Mouse (Mus musculus) myocyte (in vitro differentiated cells): ENCODE results near the gene Arhgef7. TPM values are rescaled to one million over a fixed set of nuclear protein-coding genes. Genes with fewer than 3 reads are reported as not detected.

Experiments
- H3K27me3 ChIP-seq: one replicate; pipeline ENCODE4 v1.6.1; 2011; ENCODE audit not compliant: control insufficient read depth, insufficient read depth, insufficient read length
- H3K36me3 ChIP-seq: one replicate; pipeline ENCODE4 v1.6.1; 2011; ENCODE audit not compliant: control insufficient read depth, insufficient read depth
- H3K4me2 ChIP-seq: one replicate; pipeline ENCODE4 v1.6.1; 2011; ENCODE audit warnings: low read depth, control low read depth
- H3K4me3 ChIP-seq: one replicate; pipeline ENCODE4 v1.5.1; 2011; ENCODE audit warnings: mild to moderate bottlenecking, control low read depth, moderate library complexity
- H3K79me2 ChIP-seq: one replicate; pipeline ENCODE4 v1.6.1; 2011; ENCODE audit not compliant: control insufficient read depth, insufficient read depth
- H3ac ChIP-seq: one replicate; pipeline ENCODE4 v1.6.1; 2011; ENCODE audit not compliant: control insufficient read depth, insufficient read length
- CEBPB ChIP-seq: IDR thresholded peaks from 2 replicates; pipeline ENCODE4 v1.6.1; 2011; ENCODE audit warnings: mild to moderate bottlenecking, moderate library complexity; ENCODE audit not compliant: poor library complexity, insufficient read depth, severe bottlenecking
- E2F4 ChIP-seq: IDR thresholded peaks from one replicate; pipeline ENCODE4 v1.6.1; 2011; ENCODE audit warnings: mild to moderate bottlenecking, control low read depth, moderate library complexity; ENCODE audit not compliant: insufficient read depth
- MAX ChIP-seq: IDR thresholded peaks from one replicate; pipeline ENCODE4 v1.6.1; 2011; ENCODE audit warnings: low read depth, mild to moderate bottlenecking, control low read depth
- MYOD1 ChIP-seq, 3 experiments: IDR thresholded peaks; one replicate each; pipeline ENCODE4 v1.6.1; 2011; ENCODE audit warnings: control low read depth in 2 of 3, low read depth in 2 of 3, mild to moderate bottlenecking in 2 of 3, moderate library complexity in 1 of 3; ENCODE audit not compliant: insufficient read length in 2 of 3, control insufficient read depth in 1 of 3
- MYOG ChIP-seq, 3 experiments: IDR thresholded peaks; one replicate each; pipeline ENCODE4 v1.6.1; 2011; ENCODE audit warnings: control low read depth in 2 of 3, low read depth in 2 of 3, mild to moderate bottlenecking in 2 of 3; ENCODE audit not compliant: insufficient read length in 2 of 3, control insufficient read depth in 1 of 3, insufficient read depth in 1 of 3
- POLR2A ChIP-seq: IDR thresholded peaks from one replicate; pipeline ENCODE4 v1.6.1; 2011; ENCODE audit warnings: low read depth, mild to moderate bottlenecking, control low read depth, moderate library complexity; ENCODE audit not compliant: insufficient read length
- POLR2AphosphoS2 ChIP-seq: IDR thresholded peaks from one replicate; pipeline ENCODE4 v1.6.1; 2011; ENCODE audit warnings: low read depth, control low read depth; ENCODE audit not compliant: insufficient read length
- REST ChIP-seq: IDR thresholded peaks from one replicate; pipeline ENCODE4 v1.6.1; 2011; ENCODE audit warnings: mild to moderate bottlenecking, control low read depth, moderate library complexity; ENCODE audit not compliant: insufficient read depth, insufficient read length
- SRF ChIP-seq: IDR thresholded peaks from one replicate; pipeline ENCODE4 v1.6.1; 2011; ENCODE audit warnings: low read depth; ENCODE audit not compliant: control insufficient read depth, insufficient read length
- TCF12 ChIP-seq: IDR thresholded peaks from one replicate; pipeline ENCODE4 v1.6.1; 2011; ENCODE audit warnings: mild to moderate bottlenecking, control low read depth; ENCODE audit not compliant: poor library complexity, insufficient read depth, severe bottlenecking
- TCF3 ChIP-seq: IDR thresholded peaks from one replicate; pipeline ENCODE4 v1.6.1; 2011; ENCODE audit warnings: low read depth, control low read depth; ENCODE audit not compliant: insufficient read length
- USF1 ChIP-seq: IDR thresholded peaks from one replicate; pipeline ENCODE4 v1.6.1; 2011; ENCODE audit warnings: low read depth, mild to moderate bottlenecking, control low read depth, moderate library complexity
- polyA plus RNA-seq: library from polyadenylated mRNA; unstranded; fragments of >200 nt; fragmentation: generic; extraction: Trizol; gene quantifications from one replicate; pipeline ENCODE4 v1.2.1, GENCODE M21; 2012; ENCODE audit warnings: missing spikeins

Arhgef7 gene
- polyA plus RNA-seq, 1 experiment: 24.5 TPM

GRCm38 (mm10) chr8:11785539-11786046 lies 58.1 kb downstream of the Arhgef7 start:
- Histone ChIP-seq H3K79me2 (no peaks in the 10 kb centered on the region), H3K36me3 (no peaks in the 10 kb centered on the region), H3K4me2 (no peak overlapping the region), H3K27me3 (no peaks in the 10 kb centered on the region), H3K4me3 (no peak overlapping the region), H3ac (no peak overlapping the region)
- no peak for TF ChIP-seq POLR2AphosphoS2
- no peak for TF ChIP-seq MYOD1 (IDR thresholded peaks at IDR 0.05; ENCODE audit: control insufficient read depth in 1 of 3, insufficient read length in 2 of 3, low read depth in 2 of 3)
- TF ChIP-seq TCF12: no peak

GRCm38 (mm10) chr8:11788252-11788651 lies 60.7 kb downstream of the Arhgef7 start:
- TF ChIP-seq E2F4 (no peak), MAX (no peak), MYOG (IDR thresholded peaks at IDR 0.05; ENCODE audit: control insufficient read depth in 1 of 3, insufficient read depth in 1 of 3, insufficient read length in 2 of 3, low read depth in 2 of 3) (no peak), REST (no peak)
- Histone ChIP-seq H3K4me2 (no peak overlapping the region), H3K36me3 (peaks cover 11% of the 10 kb centered on the region), H3K79me2 (no peaks in the 10 kb centered on the region), H3ac (no peak overlapping the region), H3K4me3 (no peak overlapping the region), H3K27me3 (no peaks in the 10 kb centered on the region)

- H3K36me3 ChIP-seq: peaks cover 12% of the 10 kb centered on the region
- TF ChIP-seq MAX: no peak
- TF ChIP-seq POLR2AphosphoS2: no peak
- TF ChIP-seq MYOD1 (IDR thresholded peaks at IDR 0.05; ENCODE audit: control insufficient read depth in 1 of 3, insufficient read length in 2 of 3, low read depth in 2 of 3): no peak
- TF ChIP-seq REST: no peak
- no peak for TF ChIP-seq CEBPB
- no peak for TF ChIP-seq POLR2A
- no peak for TF ChIP-seq TCF12
- TF ChIP-seq USF1: no peak
- no peak for TF ChIP-seq MYOG (IDR thresholded peaks at IDR 0.05; ENCODE audit: control insufficient read depth in 1 of 3, insufficient read depth in 1 of 3, insufficient read length in 2 of 3, low read depth in 2 of 3)
- TF ChIP-seq E2F4: no peak
- TF ChIP-seq TCF3: no peak
- no peak for TF ChIP-seq SRF
Measured at GRCm38 (mm10) chr8:11789168-11789567, 61.6 kb downstream of the Arhgef7 start.

GRCm38 (mm10) chr8:11794956-11795355 lies 67.4 kb downstream of the Arhgef7 start:
- peaks cover 12% of the 10 kb centered on the region for H3K36me3 ChIP-seq
- no peak overlapping the region for H3K4me3 ChIP-seq
- H3K4me2 ChIP-seq: no peak overlapping the region
- H3K27me3 ChIP-seq: no peaks in the 10 kb centered on the region
- TF ChIP-seq USF1 (no peak), TCF12 (no peak), TCF3 (no peak), MYOD1 (IDR thresholded peaks at IDR 0.05; ENCODE audit: control insufficient read depth in 1 of 3, insufficient read length in 2 of 3, low read depth in 2 of 3) (no peak), MYOG (IDR thresholded peaks at IDR 0.05; ENCODE audit: control insufficient read depth in 1 of 3, insufficient read depth in 1 of 3, insufficient read length in 2 of 3, low read depth in 2 of 3) (no peak), MAX (no peak), REST (no peak), E2F4 (no peak), POLR2AphosphoS2 (no peak), CEBPB (no peak), POLR2A (no peak), SRF (no peak)
- no peaks in the 10 kb centered on the region for H3K79me2 ChIP-seq
- no peak overlapping the region for H3ac ChIP-seq

More at GRCm38 (mm10) chr8:11789168-11789567, 61.6 kb downstream of the Arhgef7 start:
- Histone ChIP-seq H3K4me2 (no peak overlapping the region), H3K4me3 (no peak overlapping the region), H3ac (no peak overlapping the region), H3K79me2 (no peaks in the 10 kb centered on the region), H3K27me3 (no peaks in the 10 kb centered on the region)

- Histone ChIP-seq H3K79me2 (no peaks in the 10 kb centered on the region), H3K4me3 (no peak overlapping the region), H3K4me2 (no peak overlapping the region), H3K36me3 (peaks cover 12% of the 10 kb centered on the region), H3K27me3 (no peaks in the 10 kb centered on the region), H3ac (no peak overlapping the region)
- TF ChIP-seq MAX (no peak), POLR2AphosphoS2 (no peak), MYOG (IDR thresholded peaks at IDR 0.05; ENCODE audit: control insufficient read depth in 1 of 3, insufficient read depth in 1 of 3, insufficient read length in 2 of 3, low read depth in 2 of 3) (no peak), MYOD1 (IDR thresholded peaks at IDR 0.05; ENCODE audit: control insufficient read depth in 1 of 3, insufficient read length in 2 of 3, low read depth in 2 of 3) (no peak), REST (no peak), CEBPB (no peak), TCF12 (no peak), E2F4 (no peak)
Measured at GRCm38 (mm10) chr8:11797128-11797527, 69.6 kb downstream of the Arhgef7 start.
